Mouse (Mus musculus): Measurements from ENCODE around the gene Traf4. TPM values are rescaled to one million over a fixed set of nuclear protein-coding genes. Genes with fewer than 3 reads are reported as not detected.

Gene Traf4
- total and polyA plus RNA-seq, 2 experiments from 2014 or later: 71.1 to 89.5 TPM

- 72% methylated on average over 13 of the region's 13 CpGs for WGBS
- Histone ChIP-seq H3K4me3 (ENCODE audit: low read depth, low read length) (no peak overlapping the region), H3K36me3 (ENCODE audit: insufficient read depth, low read length) (peaks cover 51% of the 10 kb centered on the region), H3K27ac (ENCODE audit: low read depth, low read length) (peak overlapping the region; percentile 27; the same call in 1 of the 2 replicates), H3K27me3 (ENCODE audit: insufficient read depth, low read length) (no peaks in the 10 kb centered on the region), H3K4me2 (ENCODE audit: low read depth, low read length, poor library complexity, severe bottlenecking) (no peak overlapping the region), H3K9me3 (ENCODE audit: low read length) (no peaks in the 10 kb centered on the region), H3K9ac (replicated peaks; ENCODE audit: low read length, poor library complexity, severe bottlenecking) (no peak overlapping the region), H3K4me1 (ENCODE audit: insufficient read depth, low read length) (no peaks in the 10 kb centered on the region)
- TF ChIP-seq CTCF (IDR thresholded peaks at IDR 0.05): no peak
- DNase-seq (ENCODE audit: low spot score) (no peak), ATAC-seq (ENCODE audit: low FRiP score) (no peak)
These were observed 40.2 kb upstream of the Traf4 start for GRCm38 (mm10) chr11:78205361-78206206.

- ATAC-seq (ENCODE audit: low FRiP score) (no peak), DNase-seq (ENCODE audit: low spot score) (no peak)
- H3K9me3 ChIP-seq (ENCODE audit: low read length): no peaks in the 10 kb centered on the region
- 77% methylated on average over 6 of the region's 6 CpGs for WGBS
- no peaks in the 10 kb centered on the region for H3K27me3 ChIP-seq (ENCODE audit: insufficient read depth, low read length)
- no peak overlapping the region for H3K9ac ChIP-seq (replicated peaks; ENCODE audit: low read length, poor library complexity, severe bottlenecking)
- peaks cover 39% of the 10 kb centered on the region for H3K36me3 ChIP-seq (ENCODE audit: insufficient read depth, low read length)
- TF ChIP-seq CTCF (IDR thresholded peaks at IDR 0.05): no peak
- no peak overlapping the region for H3K4me2 ChIP-seq (ENCODE audit: low read depth, low read length, poor library complexity, severe bottlenecking)
- H3K4me3 ChIP-seq (ENCODE audit: low read depth, low read length): no peak overlapping the region
- no peak overlapping the region for H3K27ac ChIP-seq (ENCODE audit: low read depth, low read length)
- no peaks in the 10 kb centered on the region for H3K4me1 ChIP-seq (ENCODE audit: insufficient read depth, low read length)
These were observed 38.9 kb upstream of the Traf4 start for GRCm38 (mm10) chr11:78204287-78204686.

GRCm38 (mm10) chr11:78202372-78202771 lies 37.0 kb upstream of the Traf4 start:
- TF ChIP-seq CTCF (IDR thresholded peaks at IDR 0.05): no peak
- no peaks in the 10 kb centered on the region for H3K27me3 ChIP-seq (ENCODE audit: insufficient read depth, low read length)
- DNase-seq (ENCODE audit: low spot score) (no peak), ATAC-seq (ENCODE audit: low FRiP score) (no peak)
- no peak overlapping the region for H3K4me3 ChIP-seq (ENCODE audit: low read depth, low read length)
- no peak overlapping the region for H3K4me2 ChIP-seq (ENCODE audit: low read depth, low read length, poor library complexity, severe bottlenecking)
- H3K4me1 ChIP-seq (ENCODE audit: insufficient read depth, low read length): no peaks in the 10 kb centered on the region
- H3K9ac ChIP-seq (replicated peaks; ENCODE audit: low read length, poor library complexity, severe bottlenecking): no peak overlapping the region
- no peaks in the 10 kb centered on the region for H3K9me3 ChIP-seq (ENCODE audit: low read length)
- 95% methylated on average over 3 of the region's 3 CpGs for WGBS
- peaks cover 20% of the 10 kb centered on the region for H3K36me3 ChIP-seq (ENCODE audit: insufficient read depth, low read length)
- H3K27ac ChIP-seq (ENCODE audit: low read depth, low read length): no peak overlapping the region

GRCm38 (mm10) chr11:78195101-78195863 lies 29.9 kb upstream of the Traf4 start:
- no peaks in the 10 kb centered on the region for H3K9me3 ChIP-seq (ENCODE audit: low read length)
- DNase-seq (ENCODE audit: low spot score) (no peak), ATAC-seq (ENCODE audit: low FRiP score) (no peak)
- peaks cover 24% of the 10 kb centered on the region for H3K36me3 ChIP-seq (ENCODE audit: insufficient read depth, low read length)
- peak overlapping the region; percentile 25 for H3K4me3 ChIP-seq (ENCODE audit: low read depth, low read length)
- no peak overlapping the region for H3K9ac ChIP-seq (replicated peaks; ENCODE audit: low read length, poor library complexity, severe bottlenecking)
- H3K27me3 ChIP-seq (ENCODE audit: insufficient read depth, low read length): no peaks in the 10 kb centered on the region
- 61% methylated on average over 23 of the region's 23 CpGs for WGBS
- no peak overlapping the region for H3K27ac ChIP-seq (ENCODE audit: low read depth, low read length)
- TF ChIP-seq CTCF (IDR thresholded peaks at IDR 0.05): no peak
- H3K4me1 ChIP-seq (ENCODE audit: insufficient read depth, low read length): no peaks in the 10 kb centered on the region
- H3K4me2 ChIP-seq (ENCODE audit: low read depth, low read length, poor library complexity, severe bottlenecking): peak overlapping the region; percentile 48

DNA sequence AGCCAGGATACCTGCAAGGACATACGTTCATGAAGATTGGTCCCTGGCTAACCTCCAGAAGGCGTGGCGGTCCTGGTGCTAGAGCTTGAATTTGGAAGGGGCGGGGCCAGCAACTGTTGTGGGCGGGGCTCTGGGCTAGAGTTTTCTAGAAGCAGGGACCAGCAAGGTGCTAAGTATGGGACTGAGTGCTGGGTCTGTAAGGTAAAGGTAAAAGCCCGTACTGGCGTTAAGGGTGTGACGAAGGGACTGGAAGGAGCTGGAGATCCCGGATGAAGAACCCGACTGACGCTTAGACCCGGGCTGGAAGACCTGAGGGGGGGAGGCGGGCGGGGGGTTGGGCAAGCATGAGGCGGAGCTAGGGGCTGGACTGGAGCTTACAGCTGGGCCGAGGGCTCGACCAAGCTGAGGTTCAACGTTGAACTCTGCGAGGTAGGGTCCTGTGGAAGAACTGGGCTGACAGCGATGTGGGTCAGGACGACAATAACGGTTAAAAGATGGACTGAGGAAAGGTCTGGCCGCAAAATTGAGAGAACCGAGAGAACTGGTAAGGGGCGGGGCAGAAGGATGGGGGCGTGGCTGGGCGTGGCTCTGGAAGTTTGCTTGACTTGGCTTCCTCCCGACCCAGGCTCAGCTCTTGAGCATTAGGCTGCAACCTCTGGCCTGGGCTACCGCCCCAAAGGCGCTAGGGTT lies 29.2 kb upstream of the Traf4 start:
- Histone ChIP-seq H3K27me3 (ENCODE audit: insufficient read depth, low read length) (no peaks in the 10 kb centered on the region), H3K4me3 (ENCODE audit: low read depth, low read length) (peak overlapping the region; percentile 25), H3K9ac (replicated peaks; ENCODE audit: low read length, poor library complexity, severe bottlenecking) (no peak overlapping the region), H3K36me3 (ENCODE audit: insufficient read depth, low read length) (peaks cover 24% of the 10 kb centered on the region), H3K27ac (ENCODE audit: low read depth, low read length) (no peak overlapping the region), H3K4me1 (ENCODE audit: insufficient read depth, low read length) (no peaks in the 10 kb centered on the region), H3K9me3 (ENCODE audit: low read length) (no peaks in the 10 kb centered on the region), H3K4me2 (ENCODE audit: low read depth, low read length, poor library complexity, severe bottlenecking) (peak overlapping the region; percentile 48)
- peak; percentile 49 for DNase-seq (ENCODE audit: low spot score)
- peak; percentile 42; the same call in 1 of the 2 replicates for ATAC-seq (ENCODE audit: low FRiP score)
- 3% methylated on average over 30 of the region's 30 CpGs for WGBS
- no peak for TF ChIP-seq CTCF (IDR thresholded peaks at IDR 0.05)
